Comparison of ENCODE assay signal across 30 mouse cellular contexts in genomic region chr4:22292169-22292568, GRCm38 (mm10).
DNase-seq lines count a peak whose midpoint lies in the region; ATAC-seq lines count a peak whose summit lies in the region.
"Had no signal": no experiment of that assay in that cellular context is flagged by ENCODE, and none has a peak within 500 bp of the region (broad histone marks: within the 10 kb centered on the region; RNA-seq: fewer than 3 reads in every experiment).

No protein-coding gene starts in this region.

- ATAC-seq in hindbrain, embryonic 12.5 days (ENCODE audit: low FRiP score): peak; percentile 38; the same call in 1 of the 2 replicates
- no peak for ATAC-seq in hindbrain, embryonic 16.5 days
- no peak; the same call in 1 of the 2 replicates for ATAC-seq in midbrain, embryonic 14.5 days (ENCODE audit: low FRiP score, low TSS enrichment)
- ATAC-seq in midbrain, embryonic 11.5 days (ENCODE audit: low FRiP score): no peak
- ATAC-seq: activated CD4-positive, CD25-positive, alpha-beta regulatory T cell, adult 4 months; liver, embryonic 12.5 days; liver, postnatal 0 days had no signal

- 55% methylated on average over 3 of the region's 3 CpGs for WGBS in hindbrain, embryonic 12.5 days
- WGBS in hindbrain, embryonic 16.5 days: 41% methylated on average over 3 of the region's 3 CpGs
- 53% methylated on average over 3 of the region's 3 CpGs for WGBS in midbrain, embryonic 14.5 days
- WGBS in midbrain, embryonic 11.5 days: 67% methylated on average over 3 of the region's 3 CpGs

- H3K27me3 ChIP-seq in hindbrain, embryonic 12.5 days: no peaks in the 10 kb centered on the region
- no peaks in the 10 kb centered on the region for H3K27me3 ChIP-seq in hindbrain, embryonic 16.5 days (replicated peaks; ENCODE audit: control insufficient read depth, insufficient read depth, low read length)
- no peaks in the 10 kb centered on the region for H3K27me3 ChIP-seq in midbrain, embryonic 14.5 days (ENCODE audit: control insufficient read depth, insufficient read depth, low read length)
- no peaks in the 10 kb centered on the region for H3K27me3 ChIP-seq in midbrain, embryonic 11.5 days (ENCODE audit: control insufficient read depth, insufficient read depth, low read length)
- H3K27me3 ChIP-seq: CH12.LX; hindbrain, embryonic 15.5 days; liver, embryonic 12.5 days; neural tube, embryonic 15.5 days; stomach, embryonic 15.5 days had no signal

- H3K4me1 ChIP-seq in hindbrain, embryonic 12.5 days: no peaks in the 10 kb centered on the region
- no peaks in the 10 kb centered on the region for H3K4me1 ChIP-seq in hindbrain, embryonic 16.5 days (ENCODE audit: control insufficient read depth, insufficient read depth, low read depth, low read length)
- no peaks in the 10 kb centered on the region for H3K4me1 ChIP-seq in midbrain, embryonic 14.5 days (ENCODE audit: control insufficient read depth, insufficient read depth, low read length)
- H3K4me1 ChIP-seq in midbrain, embryonic 11.5 days (ENCODE audit: control insufficient read depth, insufficient read depth, low read length): no peaks in the 10 kb centered on the region
- H3K4me1 ChIP-seq: hindbrain, embryonic 15.5 days; liver, embryonic 12.5 days; neural tube, embryonic 15.5 days; stomach, embryonic 15.5 days had no signal

- no peaks in the 10 kb centered on the region; the same call in 1 of the 2 replicates for H3K9me3 ChIP-seq in hindbrain, embryonic 12.5 days (replicated peaks)
- no peaks in the 10 kb centered on the region for H3K9me3 ChIP-seq in hindbrain, embryonic 16.5 days (ENCODE audit: control insufficient read depth, low read length)
- H3K9me3 ChIP-seq in midbrain, embryonic 14.5 days (ENCODE audit: control insufficient read depth, low read length): no peaks in the 10 kb centered on the region
- H3K9me3 ChIP-seq in midbrain, embryonic 11.5 days (ENCODE audit: control insufficient read depth, low read length): no peaks in the 10 kb centered on the region
- H3K9me3 ChIP-seq: hindbrain, embryonic 15.5 days; liver, embryonic 12.5 days; neural tube, embryonic 15.5 days; stomach, embryonic 15.5 days had no signal

- no peak overlapping the region for H3K4me3 ChIP-seq in hindbrain, embryonic 12.5 days
- no peak overlapping the region for H3K4me3 ChIP-seq in hindbrain, embryonic 16.5 days (ENCODE audit: low read length)
- H3K4me3 ChIP-seq in midbrain, embryonic 14.5 days (replicated peaks; ENCODE audit: low read depth, low read length): no peak overlapping the region
- H3K4me3 ChIP-seq in midbrain, embryonic 11.5 days (ENCODE audit: low read depth, low read length): no peak overlapping the region
- H3K4me3 ChIP-seq: gastrocnemius, adult 2 months; hindbrain, embryonic 15.5 days; layer of hippocampus, adult 2 months; left cerebral cortex, adult 2 months; liver, embryonic 12.5 days; neural tube, embryonic 15.5 days; stomach, embryonic 15.5 days had no signal

- H3K36me3 ChIP-seq in hindbrain, embryonic 12.5 days: no peaks in the 10 kb centered on the region
- no peaks in the 10 kb centered on the region for H3K36me3 ChIP-seq in hindbrain, embryonic 16.5 days (ENCODE audit: control insufficient read depth, insufficient read depth, low read length)
- no peaks in the 10 kb centered on the region for H3K36me3 ChIP-seq in midbrain, embryonic 14.5 days (ENCODE audit: control insufficient read depth, insufficient read depth, low read length)
- H3K36me3 ChIP-seq in midbrain, embryonic 11.5 days (ENCODE audit: control insufficient read depth, insufficient read depth, low read length): no peaks in the 10 kb centered on the region
- H3K36me3 ChIP-seq: hindbrain, embryonic 15.5 days; liver, embryonic 12.5 days; neural tube, embryonic 15.5 days; stomach, embryonic 15.5 days had no signal

- H3K9ac ChIP-seq in hindbrain, embryonic 12.5 days: no peak overlapping the region
- H3K9ac ChIP-seq in hindbrain, embryonic 16.5 days (ENCODE audit: low read depth, low read length): no peak overlapping the region
- no peak overlapping the region for H3K9ac ChIP-seq in midbrain, embryonic 14.5 days (replicated peaks; ENCODE audit: low read length)
- no peak overlapping the region for H3K9ac ChIP-seq in midbrain, embryonic 11.5 days (ENCODE audit: low read length)
- H3K9ac ChIP-seq: hindbrain, embryonic 15.5 days; liver, embryonic 12.5 days; liver, postnatal 0 days; neural tube, embryonic 15.5 days; stomach, embryonic 15.5 days had no signal

- DNase-seq in embryo, embryonic 10.5 days (ENCODE audit: low spot score): peak; percentile 8
- DNase-seq in embryo, embryonic 10 days (ENCODE audit: low spot score): no peak
- peak; percentile 38 for DNase-seq in midbrain, embryonic 14.5 days
- no peak for DNase-seq in midbrain, embryonic 11.5 days (ENCODE audit: low spot score, missing footprints)
- no peak for DNase-seq in spleen, postnatal 4 days (ENCODE audit: low spot score in 2 of 2)
- DNase-seq: adrenal gland, adult 8-10 months; cerebellum, adult 9-10 months; cerebellum, postnatal 36 days; gastrocnemius, adult 2 months; gastrocnemius, postnatal 36 days; heart, adult 18-20 months; heart, postnatal 36 days; kidney, adult 2 months; kidney, postnatal 36 days; liver, postnatal 0 days; lung, postnatal 36 days; retina, postnatal 1 day; right cerebral cortex, postnatal 14 days; thymus, postnatal 14 days had no signal

- H3K27ac ChIP-seq in hindbrain, embryonic 12.5 days: no peak overlapping the region
- H3K27ac ChIP-seq in hindbrain, embryonic 16.5 days (ENCODE audit: low read depth, low read length): no peak overlapping the region
- H3K27ac ChIP-seq in midbrain, embryonic 14.5 days (replicated peaks; ENCODE audit: low read depth, low read length): no peak overlapping the region
- H3K27ac ChIP-seq in midbrain, embryonic 11.5 days (ENCODE audit: low read depth, low read length): no peak overlapping the region
- H3K27ac ChIP-seq: gastrocnemius, adult 2 months; hindbrain, embryonic 15.5 days; layer of hippocampus, adult 2 months; left cerebral cortex, adult 2 months; liver, embryonic 12.5 days; neural tube, embryonic 15.5 days; stomach, embryonic 15.5 days had no signal

- H3K4me2 ChIP-seq in hindbrain, embryonic 12.5 days (replicated peaks): no peak overlapping the region
- no peak overlapping the region for H3K4me2 ChIP-seq in hindbrain, embryonic 16.5 days (ENCODE audit: low read length)
- H3K4me2 ChIP-seq in midbrain, embryonic 14.5 days (ENCODE audit: low read length): no peak overlapping the region
- H3K4me2 ChIP-seq in midbrain, embryonic 11.5 days: no peak overlapping the region
- H3K4me2 ChIP-seq: heart, embryonic 11.5 days; hindbrain, embryonic 15.5 days; liver, embryonic 12.5 days; neural tube, embryonic 15.5 days; stomach, embryonic 15.5 days had no signal

Comparison
In these comparisons a context has a peak if more than half of its experiments do, and no peak if none do; other contexts are left out.
1. DNase-seq: peak in embryo, embryonic 10.5 days (single experiment) and midbrain, embryonic 14.5 days (single experiment); none in embryo, embryonic 10 days (single experiment), midbrain, embryonic 11.5 days (single experiment) and spleen, postnatal 4 days (0 of 2).